Comparison of ENCODE assay signal across 9 mouse cellular contexts in the genomic region with DNA sequence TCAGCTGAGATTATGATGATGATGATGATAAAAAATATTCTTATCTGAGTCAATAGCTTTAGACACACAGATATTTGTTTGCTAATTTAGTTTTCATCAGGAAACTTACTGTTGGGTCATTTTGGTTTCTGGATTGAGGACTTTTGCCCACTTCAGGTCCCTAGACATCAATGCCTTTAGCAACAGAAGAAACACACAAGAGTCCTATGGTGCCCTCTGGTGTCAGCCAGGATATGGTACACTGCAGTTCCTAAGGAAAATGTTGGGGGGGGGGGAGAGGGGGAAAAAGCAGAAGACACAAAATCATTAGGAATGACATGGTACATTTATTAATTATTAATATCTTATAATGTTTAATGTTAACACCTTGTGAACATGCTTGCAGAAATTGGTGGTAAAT. TPM values are rescaled to one million over a fixed set of nuclear protein-coding genes. Genes with fewer than 3 reads are reported as not detected.
DNase-seq lines count a peak whose midpoint lies in the region; ATAC-seq lines count a peak whose summit lies in the region.
"Had no signal": no experiment of that assay in that cellular context is flagged by ENCODE, and none has a peak within 500 bp of the region (broad histone marks: within the 10 kb centered on the region; RNA-seq: fewer than 3 reads in every experiment).

No protein-coding gene starts in this region.

- ATAC-seq in frontal cortex, adult (ENCODE audit: low TSS enrichment): 0 out of 2 replicates have a peak, but pooled peaks have one; percentile 67
- ATAC-seq: intestine, embryonic 16.5 days had no signal

- DNase-seq in frontal cortex, postnatal 10 days (ENCODE audit: low spot score in 2 of 2): no peak
- peak; percentile 25 to 52 for DNase-seq in layer of hippocampus, postnatal 10 days (ENCODE audit: low spot score in 2 of 2)
- no peak for DNase-seq in layer of hippocampus, postnatal 14 days (ENCODE audit: low spot score in 2 of 2)
- peak; percentile 57 for DNase-seq in right cerebral cortex, postnatal 14 days
- DNase-seq in right cerebral cortex, postnatal 25 days: no peak
- DNase-seq in retina, postnatal 1 day: peak; percentile 62
- DNase-seq in thymus, postnatal 25 days: no peak

RNA-seq across cellular contexts. Expression of gene Tmem200c, which starts 42.0 kb away (rescaled TPM):
- total RNA-seq in layer of hippocampus, postnatal 10 days (2021): 1 to 10 TPM; 6.0 to 7.0 TPM
- total RNA-seq in layer of hippocampus, postnatal 14 days (2021): 1 to 10 TPM; 6.0 to 6.5 TPM

Comparison
In these comparisons a context has a peak if more than half of its experiments do, and no peak if none do; other contexts are left out.
1. DNase-seq: peak in layer of hippocampus, postnatal 10 days (2 of 2), right cerebral cortex, postnatal 14 days (single experiment) and retina, postnatal 1 day (single experiment); none in frontal cortex, postnatal 10 days (0 of 2), layer of hippocampus, postnatal 14 days (0 of 2), right cerebral cortex, postnatal 25 days (single experiment) and thymus, postnatal 25 days (single experiment).